Mouse (Mus musculus) kidney, embryonic 16.5 days (tissue): ENCODE results near the gene Nav2. TPM values are rescaled to one million over a fixed set of nuclear protein-coding genes. Genes with fewer than 3 reads are reported as not detected.
A peak's percentile ranks its signal among the peaks of the same experiment; 100 is the strongest.

Source experiments
- ATAC-seq: fragments of 200-750 bp; cut with Nextera tagmentation; 2 replicates; pipeline ENCODE4 v1.8.0; 2017; ENCODE audit warnings: moderate TSS enrichment; ENCODE audit not compliant: low FRiP score, low TSS enrichment
- H3K27ac ChIP-seq: fragments of 300-500 bp; sonication (generic); 2 replicates; pipeline ENCODE4 v1.5.1; 2014; ENCODE audit warnings: low read length
- H3K27me3 ChIP-seq: fragments of 300-500 bp; sonication (generic); 2 replicates; pipeline ENCODE4 v1.6.1; 2014; ENCODE audit warnings: low read length, control low read depth, mixed read lengths; ENCODE audit not compliant: insufficient read depth
- H3K36me3 ChIP-seq: fragments of 300-500 bp; sonication (generic); 2 replicates; pipeline ENCODE4 v1.6.1; 2014; ENCODE audit warnings: low read length, control low read depth, mixed read lengths; ENCODE audit not compliant: insufficient read depth
- H3K4me1 ChIP-seq: fragments of 300-500 bp; sonication (generic); 2 replicates; pipeline ENCODE4 v1.6.1; 2014; ENCODE audit warnings: low read length, control low read depth, mixed read lengths; ENCODE audit not compliant: insufficient read depth
- H3K4me2 ChIP-seq: fragments of 300-500 bp; sonication (generic); replicated peaks from 2 replicates; pipeline ENCODE4 v1.6.1; 2014; ENCODE audit warnings: low read depth, low read length
- H3K4me3 ChIP-seq: fragments of 300-500 bp; sonication (generic); 2 replicates; pipeline ENCODE4 v1.5.1; 2014; ENCODE audit warnings: mild to moderate bottlenecking, low read length
- H3K9ac ChIP-seq: fragments of 300-500 bp; sonication (generic); replicated peaks from 2 replicates; pipeline ENCODE4 v1.6.1; 2014; ENCODE audit warnings: low read length
- H3K9me3 ChIP-seq: fragments of 300-500 bp; sonication (generic); 2 replicates; pipeline ENCODE4 v1.6.1; 2016; ENCODE audit warnings: low read length, control low read depth
- WGBS: fragments of 180-500 bp; shearing (Covaris S2); extraction: QIAGEN DNeasy Blood & Tissue Kit; methylation state at CpG from one replicate; pipeline ENCODE4 v1.1.7; 2014; 5-methylcytosine and 5-hydroxymethylcytosine counted together
- polyA plus RNA-seq: library from polyadenylated mRNA; unstranded; fragments of >200 nt; fragmentation: Nextera tagmentation; extraction: Ambion mirVana; gene quantifications from 2 replicates; pipeline ENCODE4 v1.2.1, GENCODE M21; 2015

Gene Nav2
- polyA plus RNA-seq, 1 experiment from 2014 or later = 22.6 TPM

DNA sequence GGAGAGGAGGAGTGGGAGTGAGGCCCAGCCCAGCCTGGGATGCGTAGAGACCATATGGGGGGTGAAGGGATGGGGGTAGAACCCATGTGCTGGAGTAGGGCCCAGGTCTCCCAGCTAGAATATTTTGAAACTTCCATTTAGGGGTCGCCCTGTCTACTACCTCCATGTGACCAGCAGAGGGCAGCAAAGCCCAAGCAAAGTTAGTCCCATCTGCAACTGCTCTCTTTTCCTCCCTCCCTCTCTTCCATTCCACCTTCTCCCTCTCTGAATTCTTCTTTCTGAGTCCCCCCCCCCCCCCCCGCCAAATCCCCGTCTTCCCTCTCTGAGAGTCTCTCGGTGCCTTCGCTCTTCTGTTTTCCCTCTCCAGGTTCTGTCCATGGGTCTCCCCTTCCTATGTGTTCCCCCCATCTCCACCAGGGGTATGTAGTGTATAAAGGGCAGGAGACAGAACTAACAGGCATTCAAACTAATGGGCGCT is 707.8 kb downstream of the Nav2 start:
- Histone ChIP-seq H3K4me3 (no peak overlapping the region), H3K36me3 (no peaks in the 10 kb centered on the region), H3K27me3 (0 out of 2 replicates have a peak, but pooled peaks cover 3% of the 10 kb centered on the region), H3K27ac (no peak overlapping the region), H3K4me2 (peak overlapping the region; percentile 22), H3K9ac (no peak overlapping the region), H3K9me3 (no peaks in the 10 kb centered on the region), H3K4me1 (no peaks in the 10 kb centered on the region)
- peak; percentile 72 for ATAC-seq
- 7% methylated on average over 6 of the region's 7 CpGs for WGBS

DNA sequence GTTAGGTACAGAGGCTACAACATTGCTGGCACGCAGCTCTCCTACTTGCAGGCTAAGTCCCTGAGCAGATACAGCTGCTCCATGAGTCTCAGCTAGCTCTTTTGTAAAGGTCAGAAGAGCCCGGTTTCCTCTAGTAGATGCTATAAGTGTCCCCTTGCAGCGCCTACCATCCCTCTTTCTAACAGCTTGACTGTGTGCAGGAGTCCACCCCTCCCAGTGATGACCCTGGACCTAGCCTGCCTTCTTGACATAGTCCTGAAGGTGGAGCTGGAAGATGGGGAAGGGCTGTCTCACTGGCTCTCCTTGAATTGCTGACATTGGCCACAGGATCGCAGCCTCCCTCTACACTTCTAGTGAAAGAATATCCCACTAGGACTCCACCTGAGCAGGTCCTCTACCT is 708.6 kb downstream of the Nav2 start:
- WGBS = 68% methylated on average over 4 of the region's 4 CpGs
- no peaks in the 10 kb centered on the region for H3K9me3 ChIP-seq
- no peak for ATAC-seq

DNA sequence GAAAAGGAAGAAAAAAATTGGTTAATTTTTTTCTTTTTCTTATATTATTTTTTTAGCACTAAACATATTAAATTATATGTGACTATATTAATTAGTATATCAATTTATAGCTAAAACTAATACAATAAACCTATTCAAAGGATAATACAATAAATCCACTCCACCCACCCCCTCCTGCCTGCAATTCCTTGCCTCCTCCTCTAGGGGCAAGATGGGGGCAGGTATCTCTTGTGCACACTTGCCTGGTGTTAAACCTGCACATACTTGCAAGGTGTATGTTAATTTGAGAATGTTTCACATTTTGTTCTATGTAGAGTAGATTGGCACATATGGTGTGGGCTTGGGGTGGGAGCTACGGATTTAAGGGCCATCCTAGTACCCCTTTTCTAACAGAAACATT is 711.6 kb downstream of the Nav2 start:
- no peak for ATAC-seq
- 65% methylated on average over 1 of the region's 1 CpGs for WGBS

More for the DNA sequence above, 708.6 kb downstream of the Nav2 start:
- H3K9ac ChIP-seq = no peak overlapping the region
- no peaks in the 10 kb centered on the region for H3K36me3 ChIP-seq
- no peak overlapping the region for H3K27ac ChIP-seq
- no peaks in the 10 kb centered on the region for H3K4me1 ChIP-seq
- H3K27me3 ChIP-seq = 0 out of 2 replicates have a peak, but pooled peaks cover 3% of the 10 kb centered on the region
- H3K4me2 ChIP-seq = no peak overlapping the region
- no peak overlapping the region for H3K4me3 ChIP-seq

DNA sequence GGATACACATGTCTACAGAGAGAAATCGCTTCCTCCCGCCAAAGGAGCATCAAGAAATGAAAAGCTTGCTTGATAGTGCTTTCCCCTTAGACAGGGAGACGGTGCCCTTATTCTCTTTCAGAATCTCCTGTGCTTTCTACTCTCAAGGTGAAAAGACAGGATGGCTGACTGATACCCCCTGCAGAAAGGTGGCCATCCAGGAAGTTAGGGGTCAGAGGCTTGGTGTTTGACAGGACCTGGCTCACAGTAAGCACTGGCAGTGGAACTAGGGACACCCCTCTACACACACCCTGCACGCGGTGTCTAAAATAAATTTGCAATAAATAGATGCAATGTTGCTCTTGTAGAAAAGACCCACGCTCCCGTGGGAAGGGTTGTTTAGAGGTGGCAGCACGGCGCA is 723.4 kb downstream of the Nav2 start:
- Histone ChIP-seq H3K4me3 (no peak overlapping the region), H3K36me3 (no peaks in the 10 kb centered on the region), H3K27ac (no peak overlapping the region), H3K9ac (no peak overlapping the region), H3K9me3 (no peaks in the 10 kb centered on the region; the same call in 1 of the 2 replicates), H3K4me2 (no peak overlapping the region), H3K27me3 (peaks cover 96% of the 10 kb centered on the region), H3K4me1 (peaks cover 17% of the 10 kb centered on the region)
- no peak for ATAC-seq
- 11% methylated on average over 9 of the region's 9 CpGs for WGBS

More for the DNA sequence above, 711.6 kb downstream of the Nav2 start:
- H3K27ac ChIP-seq = no peak overlapping the region
- no peaks in the 10 kb centered on the region for H3K4me1 ChIP-seq
- no peaks in the 10 kb centered on the region for H3K9me3 ChIP-seq
- H3K9ac ChIP-seq = no peak overlapping the region
- no peaks in the 10 kb centered on the region for H3K36me3 ChIP-seq
- H3K27me3 ChIP-seq = peaks cover 10% of the 10 kb centered on the region; the same call in 1 of the 2 replicates
- no peak overlapping the region for H3K4me2 ChIP-seq
- no peak overlapping the region for H3K4me3 ChIP-seq

DNA sequence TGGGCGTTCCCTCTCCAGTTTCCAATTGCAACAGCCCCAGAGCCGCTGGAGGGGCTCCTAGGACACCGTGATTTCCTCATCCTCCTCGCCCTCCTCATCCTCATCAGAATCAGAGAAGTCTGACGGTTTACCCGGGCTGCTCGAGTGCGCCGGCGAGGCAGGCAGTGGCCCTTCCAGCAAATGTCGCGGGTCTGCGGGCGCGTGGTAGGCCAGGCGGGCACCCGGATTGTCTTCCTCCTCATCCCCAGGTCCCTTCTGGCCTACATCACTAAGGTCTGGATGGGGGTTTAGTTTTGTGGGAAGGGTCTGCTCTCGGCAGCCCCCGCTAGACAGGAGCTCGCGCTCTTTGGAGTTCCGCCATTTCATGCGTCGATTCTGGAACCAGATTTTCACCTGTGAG is 723.9 kb downstream of the Nav2 start:
- Histone ChIP-seq H3K36me3 (no peaks in the 10 kb centered on the region), H3K4me1 (peaks cover 17% of the 10 kb centered on the region), H3K27ac (no peak overlapping the region), H3K9me3 (no peaks in the 10 kb centered on the region; the same call in 1 of the 2 replicates), H3K4me2 (no peak overlapping the region), H3K4me3 (no peak overlapping the region), H3K27me3 (peaks cover 95% of the 10 kb centered on the region), H3K9ac (no peak overlapping the region)
- 2% methylated on average over 20 of the region's 24 CpGs for WGBS
- no peak for ATAC-seq

DNA sequence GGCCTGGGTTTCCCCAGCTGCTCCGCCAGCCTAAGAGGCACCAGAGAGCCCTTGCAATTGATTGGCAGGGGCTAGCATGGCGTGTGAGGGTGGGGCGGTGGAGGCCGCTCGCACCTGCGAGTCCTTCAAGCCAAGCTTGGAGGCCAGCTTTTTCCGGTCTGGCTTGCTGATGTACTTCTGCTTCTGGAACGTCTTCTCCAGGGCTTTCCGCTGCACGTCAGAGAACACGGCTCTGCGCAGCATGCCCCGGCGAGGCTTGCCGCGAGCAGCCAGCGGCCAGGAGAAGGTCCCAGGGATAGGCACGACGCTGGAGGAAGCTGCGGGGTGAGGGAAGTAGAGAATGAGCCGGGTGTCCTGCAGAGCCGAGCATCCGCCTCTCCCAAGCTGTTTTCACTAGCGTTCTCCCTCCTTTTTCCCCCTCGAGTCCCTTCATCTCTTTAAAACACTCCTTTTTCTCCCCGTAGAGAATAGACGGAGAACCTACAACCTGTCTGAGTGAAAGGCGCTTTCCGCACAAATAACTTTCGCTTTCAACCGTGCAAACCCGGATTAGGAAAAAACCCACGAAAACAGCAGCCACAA is 725.0 kb downstream of the Nav2 start:
- 0 out of 2 replicates have a peak, but pooled peaks have one; percentile 55 for ATAC-seq
- Histone ChIP-seq H3K27me3 (peaks cover 94% of the 10 kb centered on the region), H3K4me1 (peaks cover 17% of the 10 kb centered on the region), H3K9me3 (no peaks in the 10 kb centered on the region; the same call in 1 of the 2 replicates), H3K27ac (no peak overlapping the region), H3K4me3 (peak overlapping the region; percentile 40), H3K4me2 (peak overlapping the region; percentile 59), H3K9ac (0 out of 2 replicates have a peak overlapping the region, but pooled peaks have one; percentile 15), H3K36me3 (no peaks in the 10 kb centered on the region)
- under 1% methylated on average over 33 of the region's 33 CpGs for WGBS

DNA sequence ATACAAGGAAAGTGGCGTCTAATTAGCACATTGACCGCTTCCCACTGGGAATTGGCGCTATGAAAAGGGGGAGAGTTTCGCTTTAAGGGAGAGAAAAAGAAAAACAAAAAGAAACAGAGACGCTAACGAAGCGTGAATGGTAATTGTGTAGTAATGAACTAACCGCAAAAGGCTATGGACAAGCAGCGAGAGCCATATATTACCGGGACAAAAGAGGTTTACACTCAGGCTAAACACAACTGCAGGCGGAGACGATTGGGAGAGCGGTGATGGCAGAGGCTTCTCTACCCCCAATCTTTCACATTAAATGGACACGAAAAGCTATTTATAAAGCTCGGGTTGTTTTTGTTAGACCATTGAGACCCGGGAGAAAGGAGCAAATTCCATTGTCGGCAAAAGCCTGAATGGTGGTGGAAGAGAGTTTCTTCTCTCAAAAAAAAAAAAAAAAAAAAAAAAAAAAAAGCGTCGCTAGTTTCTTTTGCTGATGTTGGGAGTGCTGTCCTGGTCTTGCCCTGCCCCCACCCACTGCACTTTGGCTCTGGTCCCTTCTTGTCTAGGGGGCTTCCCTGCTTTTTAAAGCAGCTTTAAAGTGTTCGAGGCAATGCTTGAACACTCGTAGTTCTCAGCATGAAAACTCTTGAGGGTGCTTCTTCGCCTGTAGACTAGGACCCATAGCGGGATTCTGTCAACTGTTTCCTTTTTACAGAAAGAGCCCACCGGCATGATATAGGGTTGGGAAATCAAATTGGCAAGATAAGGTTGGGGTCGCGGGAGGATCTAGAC is 726.0 kb downstream of the Nav2 start:
- Histone ChIP-seq H3K9ac (no peak overlapping the region), H3K9me3 (no peaks in the 10 kb centered on the region; the same call in 1 of the 2 replicates), H3K4me1 (peaks cover 22% of the 10 kb centered on the region), H3K27ac (no peak overlapping the region), H3K27me3 (peaks cover 95% of the 10 kb centered on the region), H3K36me3 (no peaks in the 10 kb centered on the region), H3K4me2 (peak overlapping the region; percentile 59), H3K4me3 (peak overlapping the region; percentile 40)
- WGBS = under 1% methylated on average over 26 of the region's 26 CpGs
- ATAC-seq = no peak

DNA sequence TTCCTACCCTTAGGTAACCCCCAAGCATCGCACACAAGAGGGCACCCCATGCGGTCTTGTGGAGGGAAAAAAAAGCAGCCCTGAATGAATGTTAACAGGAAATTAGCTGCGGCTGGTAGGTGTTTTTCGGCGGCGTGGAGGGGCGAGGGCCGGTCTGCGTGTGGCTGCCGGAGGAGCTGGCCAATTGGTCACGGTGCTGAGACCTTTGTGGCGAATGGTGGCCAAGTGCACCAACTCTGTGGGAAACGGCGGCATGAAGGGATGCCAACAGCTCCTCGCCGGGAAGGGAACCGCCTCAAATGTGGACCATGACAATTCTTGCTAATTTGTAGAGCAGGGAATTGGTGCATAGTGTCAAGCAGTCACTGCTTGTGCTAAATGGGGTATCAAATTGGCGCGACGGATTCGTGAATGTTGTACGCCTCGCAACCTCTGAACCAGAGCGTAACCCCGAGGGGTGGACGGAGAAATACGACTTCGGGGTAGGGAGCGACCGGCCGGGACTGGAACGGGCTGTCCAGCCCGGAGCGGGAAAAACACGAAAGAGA is 726.6 kb downstream of the Nav2 start:
- Histone ChIP-seq H3K9ac (no peak overlapping the region), H3K4me3 (no peak overlapping the region; the same call in 1 of the 2 replicates), H3K4me2 (no peak overlapping the region), H3K9me3 (no peaks in the 10 kb centered on the region; the same call in 1 of the 2 replicates), H3K27ac (no peak overlapping the region), H3K36me3 (no peaks in the 10 kb centered on the region), H3K4me1 (peaks cover 22% of the 10 kb centered on the region), H3K27me3 (peaks cover 96% of the 10 kb centered on the region)
- WGBS = under 1% methylated on average over 35 of the region's 35 CpGs
- no peak for ATAC-seq

- H3K4me2 ChIP-seq = no peak overlapping the region
Observed at GRCm38 (mm10) chr7:49635971-49636370, 727.5 kb downstream of the Nav2 start.

More at GRCm38 (mm10) chr7:49635971-49636370, 727.5 kb downstream of the Nav2 start:
- ATAC-seq = no peak
- H3K27ac ChIP-seq = no peak overlapping the region
- peaks cover 96% of the 10 kb centered on the region for H3K27me3 ChIP-seq
- 1% methylated on average over 22 of the region's 22 CpGs for WGBS
- H3K9ac ChIP-seq = no peak overlapping the region
- H3K4me3 ChIP-seq = no peak overlapping the region
- no peaks in the 10 kb centered on the region; the same call in 1 of the 2 replicates for H3K9me3 ChIP-seq
- no peaks in the 10 kb centered on the region for H3K36me3 ChIP-seq
- peaks cover 22% of the 10 kb centered on the region for H3K4me1 ChIP-seq
